Mouse (Mus musculus) lung, postnatal 0 days (tissue): ENCODE data around the gene Calu. TPM values are rescaled to one million over a fixed set of nuclear protein-coding genes. Genes with fewer than 3 reads are reported as not detected.
A peak's percentile ranks its signal among the peaks of the same experiment; 100 is the strongest.

ENCODE experiments used
- ATAC-seq: fragments of 200-750 bp; cut with Nextera tagmentation; 2 replicates; pipeline ENCODE4 v1.8.0; 2017; ENCODE audit warnings: moderate library complexity
- DNase-seq: peaks from one replicate; pipeline ENCODE4 v3.0.0-alpha.2; 2016; ENCODE audit warnings: low spot score
- H3K27ac ChIP-seq: fragments of 300-500 bp; sonication (generic); 2 replicates; pipeline ENCODE4 v1.5.1; 2014; ENCODE audit warnings: antibody characterized with exemption, mild to moderate bottlenecking, low read length, mixed read lengths
- H3K27me3 ChIP-seq: fragments of 300-500 bp; sonication (generic); replicated peaks from 2 replicates; pipeline ENCODE4 v1.6.1; 2014; ENCODE audit warnings: low read length, mixed read lengths; ENCODE audit not compliant: insufficient read depth
- H3K36me3 ChIP-seq: fragments of 300-500 bp; sonication (generic); 2 replicates; pipeline ENCODE4 v1.6.1; 2014; ENCODE audit warnings: low read length, mixed read lengths; ENCODE audit not compliant: insufficient read depth
- H3K4me1 ChIP-seq: fragments of 300-500 bp; sonication (generic); 2 replicates; pipeline ENCODE4 v1.6.1; 2014; ENCODE audit warnings: antibody characterized with exemption, low read depth, low read length, mixed read lengths; ENCODE audit not compliant: insufficient read depth
- H3K4me2 ChIP-seq: fragments of 300-500 bp; sonication (generic); replicated peaks from 2 replicates; pipeline ENCODE4 v1.6.1; 2014; ENCODE audit warnings: low read depth, mild to moderate bottlenecking, low read length, moderate library complexity, mixed read lengths
- H3K4me3 ChIP-seq: fragments of 300-500 bp; sonication (generic); 2 replicates; pipeline ENCODE4 v1.5.1; 2014; ENCODE audit warnings: low read depth, low read length
- H3K9ac ChIP-seq: fragments of 300-500 bp; sonication (generic); replicated peaks from 2 replicates; pipeline ENCODE4 v1.6.1; 2014; ENCODE audit warnings: low read depth, mild to moderate bottlenecking
- H3K9me3 ChIP-seq: fragments of 300-500 bp; sonication (generic); 2 replicates; pipeline ENCODE4 v1.6.1; 2016; ENCODE audit warnings: low read length, mixed read lengths
- CTCF ChIP-seq: IDR thresholded peaks from 2 replicates; pipeline ENCODE4 v1.5.1; 2016; ENCODE audit warnings: antibody characterized with exemption, mild to moderate bottlenecking
- EP300 ChIP-seq: IDR thresholded peaks from 2 replicates; pipeline ENCODE4 v1.6.1; 2016; ENCODE audit warnings: antibody characterized with exemption, mild to moderate bottlenecking, control low read depth
- WGBS: fragments of 180-500 bp; shearing (Covaris S2); extraction: QIAGEN DNeasy Blood & Tissue Kit; methylation state at CpG from one replicate; pipeline ENCODE4 v1.1.7; 2014; 5-methylcytosine and 5-hydroxymethylcytosine counted together
- microRNA-seq: library from miRNA; unstranded; fragments of <30 nt; microRNA quantifications from one replicate; pipeline ENCODE4, GENCODE M21; 2016
- polyA plus RNA-seq: library from polyadenylated mRNA; unstranded; fragments of >200 nt; fragmentation: Nextera tagmentation; extraction: Ambion mirVana; gene quantifications from 2 replicates; pipeline ENCODE4 v1.2.1, GENCODE M21; 2015

The Calu gene
- polyA plus RNA-seq, 1 experiment from 2014 or later = 232 TPM

- ATAC-seq (no peak), DNase-seq (no peak)
- WGBS = 7% methylated on average over 33 of the region's 34 CpGs
- Histone ChIP-seq H3K4me3 (no peak overlapping the region), H3K4me2 (no peak overlapping the region), H3K9ac (no peak overlapping the region), H3K27ac (no peak overlapping the region), H3K27me3 (0 out of 2 replicates have a peak, but pooled peaks cover 6% of the 10 kb centered on the region), H3K36me3 (no peaks in the 10 kb centered on the region), H3K9me3 (no peaks in the 10 kb centered on the region), H3K4me1 (no peaks in the 10 kb centered on the region)
- TF ChIP-seq CTCF (peak; percentile 24; the same call in 1 of the 2 replicates), EP300 (no peak)
Observed at GRCm38 (mm10) chr6:29402693-29403342, 54.9 kb downstream of the Calu start.

GRCm38 (mm10) chr6:29406412-29406811, 58.5 kb downstream of the Calu start:
- ATAC-seq (no peak), DNase-seq (no peak)
- H3K27me3 ChIP-seq = 0 out of 2 replicates have a peak, but pooled peaks cover 6% of the 10 kb centered on the region
- 80% methylated on average over 6 of the region's 6 CpGs for WGBS
- H3K4me3 ChIP-seq = no peak overlapping the region
- no peak overlapping the region for H3K9ac ChIP-seq
- no peaks in the 10 kb centered on the region for H3K4me1 ChIP-seq
- no peaks in the 10 kb centered on the region for H3K36me3 ChIP-seq
- TF ChIP-seq EP300 = no peak
- no peak for TF ChIP-seq CTCF
- H3K27ac ChIP-seq = no peak overlapping the region
- no peaks in the 10 kb centered on the region for H3K9me3 ChIP-seq
- no peak overlapping the region for H3K4me2 ChIP-seq

GRCm38 (mm10) chr6:29415446-29415845, 67.6 kb downstream of the Calu start:
- Histone ChIP-seq H3K4me3 (no peak overlapping the region), H3K4me2 (no peak overlapping the region), H3K9me3 (no peaks in the 10 kb centered on the region), H3K4me1 (no peaks in the 10 kb centered on the region), H3K27ac (no peak overlapping the region), H3K27me3 (no peaks in the 10 kb centered on the region), H3K9ac (no peak overlapping the region), H3K36me3 (no peaks in the 10 kb centered on the region)
- DNase-seq (peak; percentile 28), ATAC-seq (no peak)
- WGBS = 66% methylated on average over 9 of the region's 9 CpGs
- TF ChIP-seq EP300 = no peak
- no peak for TF ChIP-seq CTCF

GRCm38 (mm10) chr6:29420596-29420995, 72.7 kb downstream of the Calu start:
- no peaks in the 10 kb centered on the region for H3K9me3 ChIP-seq
- H3K9ac ChIP-seq = no peak overlapping the region
- no peaks in the 10 kb centered on the region for H3K27me3 ChIP-seq
- TF ChIP-seq CTCF (no peak), EP300 (no peak)
- H3K4me1 ChIP-seq = no peaks in the 10 kb centered on the region
- H3K4me2 ChIP-seq = no peak overlapping the region
- 70% methylated on average over 2 of the region's 2 CpGs for WGBS
- DNase-seq (no peak), ATAC-seq (no peak)
- no peak overlapping the region for H3K4me3 ChIP-seq
- H3K27ac ChIP-seq = no peak overlapping the region
- no peaks in the 10 kb centered on the region for H3K36me3 ChIP-seq

- H3K9me3 ChIP-seq = no peaks in the 10 kb centered on the region
- DNase-seq = no peak
- no peak overlapping the region for H3K4me2 ChIP-seq
- H3K4me1 ChIP-seq = no peaks in the 10 kb centered on the region
- no peak for TF ChIP-seq CTCF
- TF ChIP-seq EP300 = no peak
- no peak overlapping the region for H3K4me3 ChIP-seq
- H3K9ac ChIP-seq = no peak overlapping the region
- 84% methylated on average over 8 of the region's 8 CpGs for WGBS
- H3K36me3 ChIP-seq = no peaks in the 10 kb centered on the region
- H3K27me3 ChIP-seq = no peaks in the 10 kb centered on the region
- ATAC-seq = no peak
- H3K27ac ChIP-seq = no peak overlapping the region
Observed at GRCm38 (mm10) chr6:29425118-29425517, 77.2 kb downstream of the Calu start.

- 67% methylated on average over 6 of the region's 6 CpGs for WGBS
Observed at GRCm38 (mm10) chr6:29426331-29426730, 78.5 kb downstream of the Calu start.

More at GRCm38 (mm10) chr6:29426331-29426730, 78.5 kb downstream of the Calu start:
- ATAC-seq = no peak
- no peak for DNase-seq
- Histone ChIP-seq H3K4me2 (no peak overlapping the region), H3K4me1 (no peaks in the 10 kb centered on the region), H3K36me3 (no peaks in the 10 kb centered on the region), H3K27ac (no peak overlapping the region), H3K27me3 (no peaks in the 10 kb centered on the region), H3K9me3 (no peaks in the 10 kb centered on the region), H3K4me3 (no peak overlapping the region), H3K9ac (no peak overlapping the region)
- no peak for TF ChIP-seq EP300
- TF ChIP-seq CTCF = no peak

Small RNAs within 50 kb of the gene (microRNA-seq; reads per million reads assigned to microRNA genes)
- gene Gm26220 = not detected
- not detected for gene Gm44354

Other genes starting within 250 kb of the Calu start
- gene Rbm28, start 183.1 kb upstream of the Calu start, polyA plus RNA-seq = 16.9 and 19.1 TPM in 2 replicates
- gene Prrt4, start 168.5 kb upstream of the Calu start, polyA plus RNA-seq = 2.0 and 2.5 TPM in 2 replicates
- 93.8 and 106 TPM in 2 replicates for gene Impdh1, start 131.7 kb upstream of the Calu start, polyA plus RNA-seq
- gene Hilpda, start 75.6 kb upstream of the Calu start, polyA plus RNA-seq = 126 and 150 TPM in 2 replicates
- gene Fam71f2, start 68.5 kb upstream of the Calu start, polyA plus RNA-seq = 0.79 and 1.2 TPM in 2 replicates
- not detected in 2 replicates for gene Fam71f1, start 28.9 kb upstream of the Calu start, polyA plus RNA-seq
- gene Opn1sw, start 40.4 kb downstream of the Calu start, polyA plus RNA-seq = 0.30 and 0.56 TPM in 2 replicates
- 3.0 and 4.6 TPM in 2 replicates for gene Ccdc136, start 48.2 kb downstream of the Calu start, polyA plus RNA-seq
- 1.2 and 1.5 TPM in 2 replicates for gene Flnc, start 85.2 kb downstream of the Calu start, polyA plus RNA-seq
- gene Atp6v1f, start 119.6 kb downstream of the Calu start, polyA plus RNA-seq = 264 and 293 TPM in 2 replicates
- not detected in 2 replicates for gene Atp6v1fnb, start 123.4 kb downstream of the Calu start, polyA plus RNA-seq
- gene Kcp, start 159.9 kb downstream of the Calu start, polyA plus RNA-seq = 4.0 and 4.8 TPM in 2 replicates
- gene Irf5, start 178.6 kb downstream of the Calu start, polyA plus RNA-seq = 8.5 and 8.6 TPM in 2 replicates